Mouse (Mus musculus) liver, postnatal 0 days (tissue): ENCODE measurements around the gene Pkm. TPM values are rescaled to one million over a fixed set of nuclear protein-coding genes. Genes with fewer than 3 reads are reported as not detected.
A peak's percentile ranks its signal among the peaks of the same experiment; 100 is the strongest.

ENCODE experiments used
- ATAC-seq: fragments of 200-750 bp; cut with Nextera tagmentation; 2 replicates; pipeline ENCODE4 v1.8.0; 2017; ENCODE audit warnings: mild to moderate bottlenecking, moderate library complexity
- DNase-seq: peaks from one replicate; pipeline ENCODE4 v3.0.0-alpha.2; 2016
- H3K27ac ChIP-seq: fragments of 300-500 bp; sonication (generic); 2 replicates; pipeline ENCODE4 v1.5.1; 2014; ENCODE audit warnings: antibody characterized with exemption, moderate library complexity, mild to moderate bottlenecking, low read depth
- H3K27me3 ChIP-seq: fragments of 300-500 bp; sonication (generic); 2 replicates; pipeline ENCODE4 v1.6.1; 2014; ENCODE audit warnings: low read length, control low read depth, mixed read lengths; ENCODE audit not compliant: insufficient read depth
- H3K36me3 ChIP-seq: fragments of 300-500 bp; sonication (generic); replicated peaks from 2 replicates; pipeline ENCODE4 v1.6.1; 2014; ENCODE audit warnings: mild to moderate bottlenecking, control low read depth, low read length, moderate library complexity, mixed read lengths; ENCODE audit not compliant: insufficient read depth
- H3K4me1 ChIP-seq: fragments of 300-500 bp; sonication (generic); 2 replicates; pipeline ENCODE4 v1.6.1; 2014; ENCODE audit warnings: antibody characterized with exemption, mild to moderate bottlenecking, control low read depth; ENCODE audit not compliant: insufficient read depth
- H3K4me2 ChIP-seq: fragments of 300-500 bp; sonication (generic); 2 replicates; pipeline ENCODE4 v1.6.1; 2014; ENCODE audit warnings: low read depth, mild to moderate bottlenecking, low read length, moderate library complexity, mixed read lengths
- H3K4me3 ChIP-seq: fragments of 300-500 bp; sonication (generic); 2 replicates; pipeline ENCODE4 v1.5.1; 2014; ENCODE audit warnings: low read depth, low read length
- H3K9ac ChIP-seq: fragments of 300-500 bp; sonication (generic); replicated peaks from 2 replicates; pipeline ENCODE4 v1.6.1; 2014; ENCODE audit warnings: mild to moderate bottlenecking, moderate library complexity
- H3K9me3 ChIP-seq: fragments of 300-500 bp; sonication (generic); 2 replicates; pipeline ENCODE4 v1.6.1; 2016; ENCODE audit warnings: mild to moderate bottlenecking, control low read depth, low read length, mixed read lengths
- CTCF ChIP-seq: sonication (generic); IDR thresholded peaks from 2 replicates; pipeline ENCODE4 v1.5.1; 2016; ENCODE audit warnings: antibody characterized with exemption, low read depth
- EP300 ChIP-seq: IDR thresholded peaks from 2 replicates; pipeline ENCODE4 v1.6.1; 2016; ENCODE audit warnings: antibody characterized with exemption, low read depth, mild to moderate bottlenecking
- WGBS: fragments of 180-500 bp; shearing (Covaris S2); extraction: QIAGEN DNeasy Blood & Tissue Kit; methylation state at CpG from one replicate; pipeline ENCODE4 v1.1.7; 2014; ENCODE audit not compliant: insufficient replicate concordance; 5-methylcytosine and 5-hydroxymethylcytosine counted together
- polyA plus RNA-seq: library from polyadenylated mRNA; unstranded; fragments of >200 nt; fragmentation: Nextera tagmentation; extraction: Ambion mirVana; gene quantifications from 2 replicates; pipeline ENCODE4 v1.2.1, GENCODE M21; 2015

Gene Pkm
- polyA plus RNA-seq, 1 experiment from 2014 or later = 117 TPM

- peak overlapping the region; percentile 72 for H3K4me2 ChIP-seq
- H3K27ac ChIP-seq = no peak overlapping the region
- DNase-seq (no peak), ATAC-seq (no peak)
- peaks cover 58% of the 10 kb centered on the region for H3K27me3 ChIP-seq
- no peak overlapping the region for H3K9ac ChIP-seq
- TF ChIP-seq CTCF = no peak
- no peak for TF ChIP-seq EP300
- H3K36me3 ChIP-seq = peaks cover 18% of the 10 kb centered on the region; the same call in 1 of the 2 replicates
- WGBS = 24% methylated on average over 16 of the region's 16 CpGs
- H3K9me3 ChIP-seq = no peaks in the 10 kb centered on the region
- peak overlapping the region; percentile 41 for H3K4me3 ChIP-seq
- peaks cover 8% of the 10 kb centered on the region for H3K4me1 ChIP-seq
These were observed 24.3 kb downstream of the Pkm start for GRCm38 (mm10) chr9:59680534-59680875.

GRCm38 (mm10) chr9:59684020-59684419 is 27.9 kb downstream of the Pkm start:
- WGBS = 50% methylated on average over 2 of the region's 2 CpGs
- ATAC-seq (no peak), DNase-seq (no peak)
- no peak overlapping the region for H3K9ac ChIP-seq
- TF ChIP-seq EP300 = no peak
- no peak for TF ChIP-seq CTCF
- no peak overlapping the region for H3K4me2 ChIP-seq
- H3K9me3 ChIP-seq = no peaks in the 10 kb centered on the region
- no peak overlapping the region for H3K4me3 ChIP-seq
- no peak overlapping the region for H3K27ac ChIP-seq
- H3K4me1 ChIP-seq = peaks cover 8% of the 10 kb centered on the region
- H3K36me3 ChIP-seq = no peaks in the 10 kb centered on the region
- peaks cover 56% of the 10 kb centered on the region for H3K27me3 ChIP-seq

GRCm38 (mm10) chr9:59687416-59688046 is 31.4 kb downstream of the Pkm start:
- no peak for ATAC-seq
- Histone ChIP-seq H3K4me3 (no peak overlapping the region), H3K27me3 (peaks cover 35% of the 10 kb centered on the region), H3K4me1 (no peaks in the 10 kb centered on the region), H3K9ac (no peak overlapping the region), H3K27ac (no peak overlapping the region), H3K9me3 (no peaks in the 10 kb centered on the region), H3K36me3 (no peaks in the 10 kb centered on the region), H3K4me2 (no peak overlapping the region)
- DNase-seq = no peak
- no peak for TF ChIP-seq CTCF
- no peak for TF ChIP-seq EP300
- WGBS = 19% methylated on average over 6 of the region's 6 CpGs

- peak; percentile 42 for DNase-seq
- peak; percentile 32; the same call in 1 of the 2 replicates for ATAC-seq
- 13% methylated on average over 23 of the region's 23 CpGs for WGBS
- TF ChIP-seq EP300 (no peak), CTCF (no peak)
- H3K4me1 ChIP-seq = no peaks in the 10 kb centered on the region
- no peaks in the 10 kb centered on the region for H3K36me3 ChIP-seq
- H3K4me3 ChIP-seq = no peak overlapping the region
- peak overlapping the region; percentile 1; the same call in 1 of the 2 replicates for H3K4me2 ChIP-seq
- no peak overlapping the region for H3K9ac ChIP-seq
- H3K27ac ChIP-seq = no peak overlapping the region
- H3K9me3 ChIP-seq = no peaks in the 10 kb centered on the region
- H3K27me3 ChIP-seq = peaks cover 31% of the 10 kb centered on the region
These were observed 35.5 kb downstream of the Pkm start for GRCm38 (mm10) chr9:59691635-59692094.

GRCm38 (mm10) chr9:59692145-59692544 is 36.0 kb downstream of the Pkm start:
- H3K27ac ChIP-seq = no peak overlapping the region
- H3K4me2 ChIP-seq = peak overlapping the region; percentile 1; the same call in 1 of the 2 replicates
- 51% methylated on average over 9 of the region's 9 CpGs for WGBS
- H3K4me1 ChIP-seq = no peaks in the 10 kb centered on the region
- peaks cover 34% of the 10 kb centered on the region for H3K27me3 ChIP-seq
- no peak overlapping the region for H3K4me3 ChIP-seq
- no peaks in the 10 kb centered on the region for H3K9me3 ChIP-seq
- H3K36me3 ChIP-seq = no peaks in the 10 kb centered on the region
- no peak overlapping the region for H3K9ac ChIP-seq
- ATAC-seq (no peak), DNase-seq (no peak)
- no peak for TF ChIP-seq CTCF
- TF ChIP-seq EP300 = no peak

- DNase-seq (peak; percentile 44), ATAC-seq (peak; percentile 88)
- WGBS = 56% methylated on average over 16 of the region's 16 CpGs
- TF ChIP-seq CTCF (no peak), EP300 (no peak)
- peaks cover 42% of the 10 kb centered on the region for H3K27me3 ChIP-seq
- H3K27ac ChIP-seq = no peak overlapping the region
- no peak overlapping the region for H3K9ac ChIP-seq
- no peaks in the 10 kb centered on the region for H3K4me1 ChIP-seq
- H3K4me3 ChIP-seq = no peak overlapping the region
- H3K4me2 ChIP-seq = no peak overlapping the region
- no peaks in the 10 kb centered on the region for H3K36me3 ChIP-seq
- no peaks in the 10 kb centered on the region for H3K9me3 ChIP-seq
These were observed 38.6 kb downstream of the Pkm start for GRCm38 (mm10) chr9:59694571-59695450.
